Mouse (Mus musculus): ENCODE results near the gene Znrf1. TPM values are rescaled to one million over a fixed set of nuclear protein-coding genes. Genes with fewer than 3 reads are reported as not detected.
"Not testable (repeated sequence)": the region's sequence is repeated elsewhere in the genome, so short reads cannot be mapped to it uniquely, and the experiment has no call there.

Znrf1 gene
- polyA plus RNA-seq, 1 experiment from 2014 or later: 64.8 TPM

- DNase-seq (ENCODE audit: low spot score): no peak
- ATAC-seq (ENCODE audit: insufficient read depth, low FRiP score, low TSS enrichment): no peak
- H3K9me3 ChIP-seq (ENCODE audit: control insufficient read depth, low read length): no peaks in the 10 kb centered on the region
- no peaks in the 10 kb centered on the region for H3K27me3 ChIP-seq (ENCODE audit: control insufficient read depth, insufficient read depth, low read length)
- WGBS: 97% methylated on average over 3 of the region's 3 CpGs
- H3K4me2 ChIP-seq (ENCODE audit: low read depth): no peak overlapping the region
- H3K27ac ChIP-seq (ENCODE audit: low read depth, low read length): no peak overlapping the region
- no peak overlapping the region for H3K4me3 ChIP-seq (ENCODE audit: low read depth, low read length)
- no peaks in the 10 kb centered on the region for H3K36me3 ChIP-seq (ENCODE audit: control insufficient read depth, insufficient read depth, low read length)
- no peak overlapping the region for H3K9ac ChIP-seq (ENCODE audit: low read length)
- H3K4me1 ChIP-seq (ENCODE audit: control insufficient read depth, insufficient read depth, low read length): no peaks in the 10 kb centered on the region
Measured at GRCm38 (mm10) chr8:111632976-111633375, 97.1 kb downstream of the Znrf1 start.

GRCm38 (mm10) chr8:111638086-111638485, 102.2 kb downstream of the Znrf1 start:
- ATAC-seq (ENCODE audit: insufficient read depth, low FRiP score, low TSS enrichment): no peak
- Histone ChIP-seq H3K9me3 (ENCODE audit: control insufficient read depth, low read length) (no peaks in the 10 kb centered on the region), H3K36me3 (ENCODE audit: control insufficient read depth, insufficient read depth, low read length) (no peaks in the 10 kb centered on the region)

DNA sequence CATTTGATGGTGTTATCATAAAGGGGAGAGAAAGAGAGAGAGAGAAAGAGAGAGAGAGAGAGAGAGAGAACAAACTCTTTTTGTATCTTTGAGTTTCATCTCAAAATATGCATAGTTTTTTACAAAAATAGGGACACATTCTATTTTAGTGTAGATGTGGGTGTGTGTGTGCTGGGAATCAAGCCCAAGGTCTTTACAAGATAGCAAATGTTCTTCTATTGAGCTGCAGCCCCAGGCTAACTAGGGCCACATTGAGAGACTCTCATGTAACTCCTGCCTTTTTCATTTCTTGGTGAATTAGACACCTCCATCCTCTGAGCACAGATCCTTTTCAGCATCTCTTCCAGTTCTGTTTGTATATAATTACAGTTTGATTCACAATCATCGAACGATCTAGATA, 105.2 kb downstream of the Znrf1 start:
- 95% methylated on average over 2 of the region's 2 CpGs for WGBS
- Histone ChIP-seq H3K4me2 (ENCODE audit: low read depth) (no peak overlapping the region), H3K4me1 (ENCODE audit: control insufficient read depth, insufficient read depth, low read length) (no peaks in the 10 kb centered on the region), H3K27ac (ENCODE audit: low read depth, low read length) (no peak overlapping the region), H3K36me3 (ENCODE audit: control insufficient read depth, insufficient read depth, low read length) (no peaks in the 10 kb centered on the region), H3K9ac (ENCODE audit: low read length) (no peak overlapping the region), H3K9me3 (ENCODE audit: control insufficient read depth, low read length) (no peaks in the 10 kb centered on the region), H3K27me3 (ENCODE audit: control insufficient read depth, insufficient read depth, low read length) (no peaks in the 10 kb centered on the region), H3K4me3 (ENCODE audit: low read depth, low read length) (no peak overlapping the region)
- ATAC-seq (ENCODE audit: insufficient read depth, low FRiP score, low TSS enrichment) (no peak), DNase-seq (ENCODE audit: low spot score) (no peak)

More at GRCm38 (mm10) chr8:111638086-111638485, 102.2 kb downstream of the Znrf1 start:
- Histone ChIP-seq H3K27ac (ENCODE audit: low read depth, low read length) (no peak overlapping the region), H3K4me2 (ENCODE audit: low read depth) (no peak overlapping the region), H3K4me1 (ENCODE audit: control insufficient read depth, insufficient read depth, low read length) (no peaks in the 10 kb centered on the region), H3K4me3 (ENCODE audit: low read depth, low read length) (no peak overlapping the region), H3K27me3 (ENCODE audit: control insufficient read depth, insufficient read depth, low read length) (no peaks in the 10 kb centered on the region), H3K9ac (ENCODE audit: low read length) (no peak overlapping the region)
- no peak for DNase-seq (ENCODE audit: low spot score)

GRCm38 (mm10) chr8:111642496-111642895, 106.6 kb downstream of the Znrf1 start:
- 71% methylated on average over 5 of the region's 5 CpGs for WGBS
- no peaks in the 10 kb centered on the region for H3K4me1 ChIP-seq (ENCODE audit: control insufficient read depth, insufficient read depth, low read length)
- H3K4me2 ChIP-seq (ENCODE audit: low read depth): peak overlapping the region; percentile 54
- H3K4me3 ChIP-seq (ENCODE audit: low read depth, low read length): peak overlapping the region; percentile 85
- peak overlapping the region; percentile 92 for H3K9ac ChIP-seq (ENCODE audit: low read length)
- DNase-seq (ENCODE audit: low spot score) (no peak), ATAC-seq (ENCODE audit: insufficient read depth, low FRiP score, low TSS enrichment) (no peak)
- H3K27ac ChIP-seq (ENCODE audit: low read depth, low read length): no peak overlapping the region
- no peaks in the 10 kb centered on the region for H3K27me3 ChIP-seq (ENCODE audit: control insufficient read depth, insufficient read depth, low read length)
- H3K36me3 ChIP-seq (ENCODE audit: control insufficient read depth, insufficient read depth, low read length): no peaks in the 10 kb centered on the region
- H3K9me3 ChIP-seq (ENCODE audit: control insufficient read depth, low read length): no peaks in the 10 kb centered on the region

GRCm38 (mm10) chr8:111642939-111643263, 107.0 kb downstream of the Znrf1 start:
- no peaks in the 10 kb centered on the region for H3K36me3 ChIP-seq (ENCODE audit: control insufficient read depth, insufficient read depth, low read length)
- peak overlapping the region; percentile 54 for H3K4me2 ChIP-seq (ENCODE audit: low read depth)
- ATAC-seq (ENCODE audit: insufficient read depth, low FRiP score, low TSS enrichment) (peak; percentile 25; the same call in 1 of the 2 replicates), DNase-seq (ENCODE audit: low spot score) (no peak)
- H3K27ac ChIP-seq (ENCODE audit: low read depth, low read length): no peak overlapping the region
- H3K9me3 ChIP-seq (ENCODE audit: control insufficient read depth, low read length): no peaks in the 10 kb centered on the region
- H3K4me3 ChIP-seq (ENCODE audit: low read depth, low read length): peak overlapping the region; percentile 85
- H3K9ac ChIP-seq (ENCODE audit: low read length): peak overlapping the region; percentile 92
- no peaks in the 10 kb centered on the region for H3K27me3 ChIP-seq (ENCODE audit: control insufficient read depth, insufficient read depth, low read length)
- WGBS: 13% methylated on average over 5 of the region's 5 CpGs
- H3K4me1 ChIP-seq (ENCODE audit: control insufficient read depth, insufficient read depth, low read length): no peaks in the 10 kb centered on the region

DNA sequence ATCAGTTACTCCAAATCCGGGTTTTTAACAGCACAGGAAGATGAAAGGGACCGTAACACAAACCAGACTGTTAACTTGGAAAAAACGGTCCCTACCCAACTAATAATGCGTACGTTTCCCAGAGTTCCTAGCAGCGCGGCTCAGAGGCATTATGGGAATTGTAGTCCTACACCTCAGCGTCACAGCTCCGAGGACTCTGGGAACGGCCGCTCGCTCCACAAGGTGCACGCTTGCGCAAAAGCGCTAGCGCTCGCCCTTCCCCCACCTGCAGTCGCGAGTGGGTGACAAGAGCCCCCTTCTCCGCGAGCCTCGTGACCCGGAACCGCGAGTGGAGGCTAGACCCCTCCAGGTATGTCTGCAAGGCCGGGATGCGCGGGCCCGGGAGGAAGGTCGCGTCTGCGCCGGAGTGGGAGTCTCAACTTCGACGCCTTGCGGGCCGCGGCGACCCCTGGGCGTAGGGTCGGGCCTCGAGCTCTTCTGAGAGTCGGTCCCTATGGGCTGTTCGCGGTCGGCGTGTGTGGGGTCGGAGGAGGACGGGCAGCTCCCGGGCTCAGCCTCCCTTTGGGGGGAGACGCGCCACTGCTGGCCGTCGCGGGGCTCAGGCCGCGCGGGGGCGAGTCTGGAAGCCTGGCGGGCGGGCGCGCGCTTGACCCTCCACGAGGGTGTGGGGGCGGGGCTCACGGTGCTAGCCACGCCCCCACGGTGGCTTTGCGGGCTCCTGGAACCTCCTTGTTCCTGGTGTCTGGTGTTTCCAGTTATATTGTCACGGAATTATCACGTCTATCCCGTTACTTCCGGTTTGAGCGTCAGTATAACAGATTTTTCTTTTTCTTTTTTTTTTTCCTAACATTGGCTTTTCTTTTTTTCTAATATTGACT, 107.6 kb downstream of the Znrf1 start, which contains the start of gene Zfp1:
Zfp1 (plus strand) TSS at position 138 of the 878 bp plus-strand sequence.
- DNase-seq (ENCODE audit: low spot score): peak; percentile 92
- ATAC-seq (ENCODE audit: insufficient read depth, low FRiP score, low TSS enrichment): peak; percentile 97
- peak within 1 kb of the TSS; percentile 87 for H3K27ac ChIP-seq (ENCODE audit: low read depth, low read length)
- under 1% methylated on average over 70 of the region's 75 CpGs for WGBS
- no peaks in the 10 kb centered on the region for H3K27me3 ChIP-seq (ENCODE audit: control insufficient read depth, insufficient read depth, low read length)
- H3K4me2 ChIP-seq (ENCODE audit: low read depth): peak within 1 kb of the TSS; percentile 54
- no peaks in the 10 kb centered on the region for H3K9me3 ChIP-seq (ENCODE audit: control insufficient read depth, low read length)
- H3K36me3 ChIP-seq (ENCODE audit: control insufficient read depth, insufficient read depth, low read length): no peaks in the 10 kb centered on the region
- 0 out of 2 replicates have a peak, but pooled peaks cover 2% of the 10 kb centered on the region for H3K4me1 ChIP-seq (ENCODE audit: control insufficient read depth, insufficient read depth, low read length)
- peak within 1 kb of the TSS; percentile 85 for H3K4me3 ChIP-seq (ENCODE audit: low read depth, low read length)
- H3K9ac ChIP-seq (ENCODE audit: low read length): peak within 1 kb of the TSS; percentile 92

GRCm38 (mm10) chr8:111644286-111645051, 108.6 kb downstream of the Znrf1 start:
- ATAC-seq (ENCODE audit: insufficient read depth, low FRiP score, low TSS enrichment); H3K9me3 ChIP-seq (ENCODE audit: control insufficient read depth, low read length); H3K36me3 ChIP-seq (ENCODE audit: control insufficient read depth, insufficient read depth, low read length); H3K27me3 ChIP-seq (ENCODE audit: control insufficient read depth, insufficient read depth, low read length); H3K4me1 ChIP-seq (ENCODE audit: control insufficient read depth, insufficient read depth, low read length); H3K27ac ChIP-seq (ENCODE audit: low read depth, low read length); DNase-seq (ENCODE audit: low spot score); H3K9ac ChIP-seq (ENCODE audit: low read length): not testable (repeated sequence)
- peak overlapping the region; percentile 85 for H3K4me3 ChIP-seq (ENCODE audit: low read depth, low read length)
- H3K4me2 ChIP-seq (ENCODE audit: low read depth): peak overlapping the region; percentile 54
- 75% methylated on average over 12 of the region's 12 CpGs for WGBS

DNA sequence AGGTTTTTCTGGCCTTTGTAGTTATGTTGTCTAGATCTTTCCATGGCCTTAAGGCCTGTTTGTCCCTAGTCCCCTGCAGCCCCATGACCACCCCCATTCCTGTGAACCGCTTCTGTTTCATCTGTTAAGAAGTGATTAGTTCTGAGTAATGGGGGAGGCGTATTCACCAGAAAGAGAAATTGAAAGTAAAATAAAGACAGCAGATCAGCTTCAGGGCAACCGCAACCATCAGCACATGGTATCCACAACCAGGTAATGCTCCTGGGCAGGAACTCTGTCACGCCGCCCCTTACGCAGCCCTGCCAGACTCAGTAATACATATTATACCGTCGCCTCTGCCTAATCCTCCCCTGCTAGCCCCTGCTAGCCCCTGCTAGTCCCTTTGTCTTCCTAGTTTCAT, 109.8 kb downstream of the Znrf1 start:
- Histone ChIP-seq H3K4me3 (ENCODE audit: low read depth, low read length) (no peak overlapping the region), H3K9me3 (ENCODE audit: control insufficient read depth, low read length) (no peaks in the 10 kb centered on the region), H3K4me2 (ENCODE audit: low read depth) (no peak overlapping the region), H3K27me3 (ENCODE audit: control insufficient read depth, insufficient read depth, low read length) (no peaks in the 10 kb centered on the region), H3K36me3 (ENCODE audit: control insufficient read depth, insufficient read depth, low read length) (no peaks in the 10 kb centered on the region), H3K27ac (ENCODE audit: low read depth, low read length) (no peak overlapping the region), H3K4me1 (ENCODE audit: control insufficient read depth, insufficient read depth, low read length) (0 out of 2 replicates have a peak, but pooled peaks cover 3% of the 10 kb centered on the region), H3K9ac (ENCODE audit: low read length) (no peak overlapping the region)
- WGBS: 98% methylated on average over 8 of the region's 8 CpGs
- DNase-seq (ENCODE audit: low spot score): no peak
- ATAC-seq (ENCODE audit: insufficient read depth, low FRiP score, low TSS enrichment): no peak
